Comparison of ENCODE assay signal across 11 mouse cellular contexts in genomic region chr15:84972860-84973543, GRCm38 (mm10). TPM values are rescaled to one million over a fixed set of nuclear protein-coding genes. Genes with fewer than 3 reads are reported as not detected.
DNase-seq lines count a peak whose midpoint lies in the region; ATAC-seq and TF ChIP-seq lines count a peak whose summit lies in the region.
"Had no signal": no experiment of that assay in that cellular context is flagged by ENCODE, and none has a peak within 500 bp of the region (broad histone marks: within the 10 kb centered on the region; RNA-seq: fewer than 3 reads in every experiment).

No protein-coding gene starts in this region.

- no peaks in the 10 kb centered on the region for H3K9me3 ChIP-seq in intestine, postnatal 0 days (ENCODE audit: control insufficient read depth)
- no peaks in the 10 kb centered on the region for H3K9me3 ChIP-seq in intestine, embryonic 16.5 days (ENCODE audit: control insufficient read depth, low read length)
- H3K9me3 ChIP-seq in hindbrain, embryonic 14.5 days (ENCODE audit: control insufficient read depth, low read length): no peaks in the 10 kb centered on the region
- H3K9me3 ChIP-seq: midbrain, embryonic 12.5 days had no signal

- H3K4me1 ChIP-seq in intestine, postnatal 0 days (replicated peaks; ENCODE audit: control insufficient read depth, insufficient read depth, low read length): no peaks in the 10 kb centered on the region
- H3K4me1 ChIP-seq in intestine, embryonic 16.5 days (ENCODE audit: control insufficient read depth, insufficient read depth, low read length): peaks cover 10% of the 10 kb centered on the region
- peaks cover 18% of the 10 kb centered on the region for H3K4me1 ChIP-seq in hindbrain, embryonic 14.5 days (replicated peaks; ENCODE audit: control insufficient read depth, insufficient read depth, low read length)

- H3K36me3 ChIP-seq in intestine, postnatal 0 days (ENCODE audit: control insufficient read depth, insufficient read depth): no peaks in the 10 kb centered on the region; the same call in 1 of the 2 replicates
- no peaks in the 10 kb centered on the region for H3K36me3 ChIP-seq in intestine, embryonic 16.5 days (ENCODE audit: control insufficient read depth, insufficient read depth, low read length)
- H3K36me3 ChIP-seq in hindbrain, embryonic 14.5 days (replicated peaks; ENCODE audit: control insufficient read depth, insufficient read depth): no peaks in the 10 kb centered on the region
- H3K36me3 ChIP-seq in macrophage (ENCODE audit: inconsistent target): peaks cover 17% of the 10 kb centered on the region; the same call in 1 of the 2 replicates

- 72% methylated on average over 8 of the region's 8 CpGs for WGBS in intestine, postnatal 0 days
- 63% methylated on average over 8 of the region's 8 CpGs for WGBS in intestine, embryonic 16.5 days
- WGBS in hindbrain, embryonic 14.5 days: 39% methylated on average over 8 of the region's 8 CpGs
- 93% methylated on average over 8 of the region's 8 CpGs for WGBS in macrophage (ENCODE audit: missing documents)

- ATAC-seq in intestine, postnatal 0 days: 0 out of 2 replicates have a peak, but pooled peaks have one; percentile 21
- no peak for ATAC-seq in intestine, embryonic 16.5 days
- ATAC-seq in hindbrain, embryonic 14.5 days (ENCODE audit: low FRiP score): peak; percentile 53; the same call in 1 of the 2 replicates

- H3K27me3 ChIP-seq in intestine, postnatal 0 days (replicated peaks; ENCODE audit: control insufficient read depth, insufficient read depth, low read length): no peaks in the 10 kb centered on the region
- no peaks in the 10 kb centered on the region for H3K27me3 ChIP-seq in intestine, embryonic 16.5 days (replicated peaks; ENCODE audit: control insufficient read depth, insufficient read depth, low read length)
- no peaks in the 10 kb centered on the region for H3K27me3 ChIP-seq in hindbrain, embryonic 14.5 days (ENCODE audit: control insufficient read depth, insufficient read depth, low read length)
- H3K27me3 ChIP-seq: midbrain, embryonic 12.5 days had no signal

- no peak overlapping the region for H3K4me2 ChIP-seq in intestine, postnatal 0 days (replicated peaks; ENCODE audit: low read depth)
- H3K4me2 ChIP-seq in intestine, embryonic 16.5 days (ENCODE audit: low read depth, low read length): no peak overlapping the region
- no peak overlapping the region for H3K4me2 ChIP-seq in hindbrain, embryonic 14.5 days (replicated peaks)
- H3K4me2 ChIP-seq: midbrain, embryonic 12.5 days had no signal

- no peak overlapping the region for H3K9ac ChIP-seq in intestine, postnatal 0 days (ENCODE audit: low read depth, low read length)
- no peak overlapping the region for H3K9ac ChIP-seq in intestine, embryonic 16.5 days (ENCODE audit: low read depth, low read length)
- H3K9ac ChIP-seq in hindbrain, embryonic 14.5 days: no peak overlapping the region
- H3K9ac ChIP-seq: midbrain, embryonic 12.5 days had no signal

- no peak overlapping the region for H3K27ac ChIP-seq in intestine, postnatal 0 days (ENCODE audit: low read depth, low read length)
- no peak overlapping the region for H3K27ac ChIP-seq in intestine, embryonic 16.5 days (ENCODE audit: low read length)
- no peak overlapping the region for H3K27ac ChIP-seq in hindbrain, embryonic 14.5 days
- H3K27ac ChIP-seq in macrophage: 0 out of 2 replicates have a peak overlapping the region, but pooled peaks have one; percentile 12
- H3K27ac ChIP-seq: midbrain, embryonic 12.5 days had no signal

- H3K79me2 ChIP-seq in macrophage (ENCODE audit: inconsistent target): peaks cover 96% of the 10 kb centered on the region

- peak; percentile 41 for DNase-seq in cerebellum, adult 8-10 months
- no peak for DNase-seq in hindbrain, embryonic 14.5 days (ENCODE audit: low spot score)
- no peak for DNase-seq in spleen, adult 12 weeks (ENCODE audit: low spot score)
- no peak for DNase-seq in heart, postnatal 14 days
- no peak for DNase-seq in ovary, postnatal 10 days (ENCODE audit: low spot score)
- DNase-seq: gastrocnemius, postnatal 25 days had no signal

- no peak for TF ChIP-seq CTCF in intestine, postnatal 0 days (IDR thresholded peaks at IDR 0.05; ENCODE audit: low read depth)

- no peak overlapping the region for H3K4me3 ChIP-seq in intestine, postnatal 0 days (ENCODE audit: low read depth, low read length)
- H3K4me3 ChIP-seq in intestine, embryonic 16.5 days (ENCODE audit: low read length): no peak overlapping the region
- no peak overlapping the region for H3K4me3 ChIP-seq in hindbrain, embryonic 14.5 days (replicated peaks; ENCODE audit: low read length)
- H3K4me3 ChIP-seq in macrophage (ENCODE audit: inconsistent target): no peak overlapping the region
- H3K4me3 ChIP-seq: midbrain, embryonic 12.5 days had no signal

- intact Hi-C loops in heart, postnatal 14 days (cut with DNase I): no loop called here

RNA-seq across cellular contexts. Expression of gene 5031439G07Rik, which starts 15.3 kb away (rescaled TPM):
- 14.9 and 15.5 TPM in 2 replicates for polyA plus RNA-seq in intestine, postnatal 0 days (2015; fragmentation: Nextera tagmentation; extraction: Ambion mirVana)
- 7.1 and 8.1 TPM in 2 replicates for polyA plus RNA-seq in intestine, embryonic 16.5 days (2015; fragmentation: Nextera tagmentation; extraction: Ambion mirVana)
- polyA plus RNA-seq in hindbrain, embryonic 14.5 days (2014; fragmentation: Nextera tagmentation; extraction: Ambion mirVana): 19.2 and 27.8 TPM in 2 replicates
- total RNA-seq in macrophage (2018; cell fraction: chromatin; rRNA removed): 100 to 1,000 TPM in 6 of 26 experiments, 10 to 100 TPM in 20; 15.1 to 153 (median 46.5) TPM
- total RNA-seq in macrophage (2018; cell fraction: cytosol; rRNA removed): 100 to 1,000 TPM in 21 of 26 experiments, 10 to 100 TPM in 5; 87.5 to 220 (median 133) TPM
- 100 to 1,000 TPM in 10 of 26 experiments, 10 to 100 TPM in 16; 43.1 to 161 (median 92.0) TPM for total RNA-seq in macrophage (2018; cell fraction: nucleus; rRNA removed)
- polyA plus RNA-seq in macrophage (2018): 96.5 to 136 TPM (median 117 TPM) in 3 replicates
- 10 to 100 TPM; 20.6 to 21.9 TPM for total RNA-seq in heart, postnatal 14 days (2021)

RNA-seq across cellular contexts. Expression of gene Upk3a, which starts 43.9 kb away (rescaled TPM):
- polyA plus RNA-seq in intestine, postnatal 0 days (2015; fragmentation: Nextera tagmentation; extraction: Ambion mirVana): 2.0 and 2.2 TPM in 2 replicates
- polyA plus RNA-seq in intestine, embryonic 16.5 days (2015; fragmentation: Nextera tagmentation; extraction: Ambion mirVana): 1.6 and 2.1 TPM in 2 replicates
- 0.89 and 1.4 TPM in 2 replicates for polyA plus RNA-seq in hindbrain, embryonic 14.5 days (2014; fragmentation: Nextera tagmentation; extraction: Ambion mirVana)
- not detected for total RNA-seq in macrophage (2018; cell fraction: chromatin; rRNA removed)
- not detected for total RNA-seq in macrophage (2018; cell fraction: cytosol; rRNA removed)
- total RNA-seq in macrophage (2018; cell fraction: nucleus; rRNA removed): not detected
- not detected in 3 replicates for polyA plus RNA-seq in macrophage (2018)
- not detected for total RNA-seq in heart, postnatal 14 days (2021)
- total RNA-seq: gastrocnemius, postnatal 25 days; layer of hippocampus, postnatal 25 days had no signal

RNA-seq across cellular contexts. Expression of gene Nup50, which starts 49.8 kb away (rescaled TPM):
- polyA plus RNA-seq in intestine, postnatal 0 days (2015; fragmentation: Nextera tagmentation; extraction: Ambion mirVana): 21.0 and 23.6 TPM in 2 replicates
- 31.5 and 32.7 TPM in 2 replicates for polyA plus RNA-seq in intestine, embryonic 16.5 days (2015; fragmentation: Nextera tagmentation; extraction: Ambion mirVana)
- 24.2 and 25.3 TPM in 2 replicates for polyA plus RNA-seq in hindbrain, embryonic 14.5 days (2014; fragmentation: Nextera tagmentation; extraction: Ambion mirVana)
- 10 to 100 TPM; 11.9 to 35.7 (median 20.8) TPM for total RNA-seq in macrophage (2018; cell fraction: chromatin; rRNA removed)
- 10 to 100 TPM; 32.5 to 64.4 (median 49.7) TPM for total RNA-seq in macrophage (2018; cell fraction: cytosol; rRNA removed)
- 10 to 100 TPM; 15.0 to 45.8 (median 31.4) TPM for total RNA-seq in macrophage (2018; cell fraction: nucleus; rRNA removed)
- polyA plus RNA-seq in macrophage (2018): 36.1 to 79.2 TPM (median 38.4 TPM) in 3 replicates
- total RNA-seq in heart, postnatal 14 days (2021): 10 to 100 TPM; 16.8 to 20.0 TPM

RNA-seq across cellular contexts. Expression of gene Gm29666, which starts 53.2 kb away (rescaled TPM):
- 0.14 and 0.22 TPM in 2 replicates for polyA plus RNA-seq in intestine, postnatal 0 days (2015; fragmentation: Nextera tagmentation; extraction: Ambion mirVana)
- 0.62 TPM in 2 replicates for polyA plus RNA-seq in intestine, embryonic 16.5 days (2015; fragmentation: Nextera tagmentation; extraction: Ambion mirVana)
- polyA plus RNA-seq in hindbrain, embryonic 14.5 days (2014; fragmentation: Nextera tagmentation; extraction: Ambion mirVana): 0.74 and 0.83 TPM in 2 replicates
- total RNA-seq in macrophage (2018; cell fraction: chromatin; rRNA removed): 1 to 10 TPM in 17 of 26 experiments, under 1 TPM in 9; 0.13 to 4.5 (median 1.5) TPM
- total RNA-seq in macrophage (2018; cell fraction: cytosol; rRNA removed): under 1 TPM in 25 of 26 experiments, not detected in 1; 0.03 to 0.29 (median 0.09) TPM
- 1 to 10 TPM in 16 of 26 experiments, under 1 TPM in 10; 0.23 to 3.9 (median 1.4) TPM for total RNA-seq in macrophage (2018; cell fraction: nucleus; rRNA removed)
- polyA plus RNA-seq in macrophage (2018): 0.15 to 0.34 TPM (median 0.26 TPM) in 3 replicates
- under 1 TPM; 0.19 to 0.22 TPM for total RNA-seq in heart, postnatal 14 days (2021)

RNA-seq across cellular contexts. Expression of gene Fam118a, which starts 55.7 kb away (rescaled TPM):
- 23.1 and 25.3 TPM in 2 replicates for polyA plus RNA-seq in intestine, postnatal 0 days (2015; fragmentation: Nextera tagmentation; extraction: Ambion mirVana)
- 27.8 and 28.8 TPM in 2 replicates for polyA plus RNA-seq in intestine, embryonic 16.5 days (2015; fragmentation: Nextera tagmentation; extraction: Ambion mirVana)
- polyA plus RNA-seq in hindbrain, embryonic 14.5 days (2014; fragmentation: Nextera tagmentation; extraction: Ambion mirVana): 30.5 and 32.3 TPM in 2 replicates
- 10 to 100 TPM in 14 of 26 experiments, 1 to 10 TPM in 12; 1.4 to 27.3 (median 11.3) TPM for total RNA-seq in macrophage (2018; cell fraction: chromatin; rRNA removed)
- total RNA-seq in macrophage (2018; cell fraction: cytosol; rRNA removed): 10 to 100 TPM in 4 of 26 experiments, 1 to 10 TPM in 22; 2.8 to 11.5 (median 7.9) TPM
- total RNA-seq in macrophage (2018; cell fraction: nucleus; rRNA removed): 10 to 100 TPM in 9 of 26 experiments, 1 to 10 TPM in 17; 2.4 to 20.7 (median 6.3) TPM
- polyA plus RNA-seq in macrophage (2018): 5.4 to 11.3 TPM (median 6.8 TPM) in 3 replicates
- total RNA-seq in heart, postnatal 14 days (2021): 1 to 10 TPM; 7.9 TPM
